Mouse (Mus musculus) embryonic facial prominence, embryonic 12.5 days (tissue): Measurements from ENCODE around the gene Cir1. TPM values are rescaled to one million over a fixed set of nuclear protein-coding genes. Genes with fewer than 3 reads are reported as not detected.

ENCODE experiments used
- ATAC-seq: fragments of 200-750 bp; cut with Nextera tagmentation; 2 replicates; pipeline ENCODE4 v1.8.0; 2017; ENCODE audit not compliant: insufficient number of reproducible peaks, insufficient read depth, low FRiP score, low TSS enrichment
- H3K27ac ChIP-seq: fragments of 300-500 bp; sonication (generic); 2 replicates; pipeline ENCODE4 v1.5.1; 2016; ENCODE audit warnings: mild to moderate bottlenecking
- H3K27me3 ChIP-seq: fragments of 300-500 bp; sonication (generic); 2 replicates; pipeline ENCODE4 v1.6.1; 2016; ENCODE audit warnings: mild to moderate bottlenecking, moderate library complexity
- H3K36me3 ChIP-seq: fragments of 300-500 bp; sonication (generic); 2 replicates; pipeline ENCODE4 v1.6.1; 2016; ENCODE audit warnings: mild to moderate bottlenecking
- H3K4me1 ChIP-seq: fragments of 300-500 bp; sonication (generic); 2 replicates; pipeline ENCODE4 v1.6.1; 2016
- H3K4me2 ChIP-seq: fragments of 300-500 bp; sonication (generic); replicated peaks from 2 replicates; pipeline ENCODE4 v1.6.1; 2016; ENCODE audit warnings: mild to moderate bottlenecking, moderate library complexity
- H3K4me3 ChIP-seq: fragments of 300-500 bp; sonication (generic); 2 replicates; pipeline ENCODE4 v1.5.1; 2016; ENCODE audit warnings: mild to moderate bottlenecking
- H3K9ac ChIP-seq: fragments of 300-500 bp; sonication (generic); 2 replicates; pipeline ENCODE4 v1.6.1; 2016; ENCODE audit warnings: mild to moderate bottlenecking, moderate library complexity
- H3K9me3 ChIP-seq: fragments of 300-500 bp; sonication (generic); 2 replicates; pipeline ENCODE4 v1.6.1; 2016; ENCODE audit warnings: mild to moderate bottlenecking, moderate library complexity
- WGBS: fragments of 180-500 bp; shearing (Covaris S2); methylation state at CpG from one replicate; pipeline ENCODE4 v1.1.7; 2016; 5-methylcytosine and 5-hydroxymethylcytosine counted together
- polyA plus RNA-seq: library from polyadenylated mRNA; unstranded; fragments of >200 nt; fragmentation: Nextera tagmentation; extraction: Ambion mirVana; gene quantifications from 2 replicates; pipeline ENCODE4 v1.2.1, GENCODE M21; 2016

Cir1 gene
- 26.8 and 29.7 TPM in 2 replicates for polyA plus RNA-seq

- H3K27ac ChIP-seq = peak within 1 kb of the TSS; percentile 78
- H3K27me3 ChIP-seq = no peaks in the 10 kb centered on the region
- H3K4me3 ChIP-seq = peak within 1 kb of the TSS; percentile 90
- H3K36me3 ChIP-seq = peaks cover 23% of the 10 kb centered on the region
- WGBS = under 1% methylated on average over 64 of the region's 64 CpGs
- no peaks in the 10 kb centered on the region for H3K9me3 ChIP-seq
- peak; percentile 96 for ATAC-seq
- H3K4me2 ChIP-seq = peak within 1 kb of the TSS; percentile 85
- H3K9ac ChIP-seq = peak within 1 kb of the TSS; percentile 83
- peaks cover 9% of the 10 kb centered on the region for H3K4me1 ChIP-seq
Observed at GRCm38 (mm10) chr2:73312152-73313116, at the start of gene Cir1, which contains the start of gene Scrn3. Cir1 (minus strand) TSS chr2:73312701. Scrn3 (plus strand) TSS chr2:73312601.

- Histone ChIP-seq H3K27me3 (no peaks in the 10 kb centered on the region), H3K9me3 (no peaks in the 10 kb centered on the region), H3K4me1 (0 out of 2 replicates have a peak, but pooled peaks cover 3% of the 10 kb centered on the region), H3K4me2 (no peak overlapping the region), H3K27ac (no peak overlapping the region), H3K4me3 (no peak overlapping the region), H3K36me3 (no peaks in the 10 kb centered on the region), H3K9ac (no peak overlapping the region)
- ATAC-seq = no peak
- WGBS = 79% methylated on average over 2 of the region's 2 CpGs
Observed at GRCm38 (mm10) chr2:73360536-73360935, 48.0 kb upstream of the Cir1 start.

- Histone ChIP-seq H3K9ac (no peak overlapping the region), H3K9me3 (no peaks in the 10 kb centered on the region), H3K4me2 (no peak overlapping the region), H3K27ac (no peak overlapping the region), H3K27me3 (no peaks in the 10 kb centered on the region), H3K4me1 (0 out of 2 replicates have a peak, but pooled peaks cover 3% of the 10 kb centered on the region), H3K4me3 (no peak overlapping the region), H3K36me3 (no peaks in the 10 kb centered on the region)
- no peak for ATAC-seq
- 95% methylated on average over 5 of the region's 5 CpGs for WGBS
Observed at GRCm38 (mm10) chr2:73359941-73360340, 47.4 kb upstream of the Cir1 start.

- Histone ChIP-seq H3K9ac (no peak overlapping the region), H3K9me3 (no peaks in the 10 kb centered on the region), H3K27ac (peak overlapping the region; percentile 64), H3K4me2 (peak overlapping the region; percentile 36), H3K36me3 (no peaks in the 10 kb centered on the region), H3K27me3 (no peaks in the 10 kb centered on the region), H3K4me3 (peak overlapping the region; percentile 16; the same call in 1 of the 2 replicates), H3K4me1 (peaks cover 5% of the 10 kb centered on the region)
- 24% methylated on average over 18 of the region's 18 CpGs for WGBS
- no peak for ATAC-seq
Observed at GRCm38 (mm10) chr2:73357004-73357403, 44.5 kb upstream of the Cir1 start.

- Histone ChIP-seq H3K4me3 (no peak overlapping the region), H3K27me3 (no peaks in the 10 kb centered on the region), H3K4me2 (no peak overlapping the region), H3K36me3 (no peaks in the 10 kb centered on the region), H3K27ac (no peak overlapping the region), H3K9me3 (no peaks in the 10 kb centered on the region), H3K4me1 (peaks cover 14% of the 10 kb centered on the region), H3K9ac (no peak overlapping the region)
- ATAC-seq = no peak
- WGBS = 44% methylated on average over 7 of the region's 7 CpGs
Observed at GRCm38 (mm10) chr2:73351927-73352374, 39.5 kb upstream of the Cir1 start.

- no peak overlapping the region for H3K27ac ChIP-seq
- H3K27me3 ChIP-seq = no peaks in the 10 kb centered on the region
- no peaks in the 10 kb centered on the region for H3K9me3 ChIP-seq
- ATAC-seq = no peak
- H3K9ac ChIP-seq = no peak overlapping the region
- no peaks in the 10 kb centered on the region for H3K36me3 ChIP-seq
- H3K4me1 ChIP-seq = peaks cover 12% of the 10 kb centered on the region
- WGBS = 41% methylated on average over 5 of the region's 5 CpGs
- no peak overlapping the region for H3K4me2 ChIP-seq
- H3K4me3 ChIP-seq = no peak overlapping the region
Observed at GRCm38 (mm10) chr2:73351496-73351895, 39.0 kb upstream of the Cir1 start.

GRCm38 (mm10) chr2:73348221-73348620 lies 35.7 kb upstream of the Cir1 start:
- Histone ChIP-seq H3K4me2 (no peak overlapping the region), H3K4me1 (peaks cover 11% of the 10 kb centered on the region), H3K36me3 (no peaks in the 10 kb centered on the region), H3K27me3 (no peaks in the 10 kb centered on the region), H3K27ac (no peak overlapping the region), H3K9me3 (no peaks in the 10 kb centered on the region), H3K4me3 (no peak overlapping the region), H3K9ac (no peak overlapping the region)
- 82% methylated on average over 6 of the region's 6 CpGs for WGBS
- ATAC-seq = no peak

GRCm38 (mm10) chr2:73347766-73348165 lies 35.3 kb upstream of the Cir1 start:
- Histone ChIP-seq H3K4me2 (no peak overlapping the region), H3K27ac (no peak overlapping the region), H3K27me3 (no peaks in the 10 kb centered on the region), H3K4me1 (peaks cover 11% of the 10 kb centered on the region), H3K9me3 (no peaks in the 10 kb centered on the region), H3K9ac (no peak overlapping the region), H3K4me3 (no peak overlapping the region), H3K36me3 (no peaks in the 10 kb centered on the region)
- ATAC-seq = no peak
- WGBS = 46% methylated on average over 9 of the region's 9 CpGs

GRCm38 (mm10) chr2:73347136-73347535 lies 34.6 kb upstream of the Cir1 start:
- Histone ChIP-seq H3K9ac (no peak overlapping the region), H3K4me3 (no peak overlapping the region), H3K27me3 (no peaks in the 10 kb centered on the region), H3K27ac (no peak overlapping the region), H3K9me3 (no peaks in the 10 kb centered on the region), H3K4me2 (no peak overlapping the region), H3K36me3 (no peaks in the 10 kb centered on the region), H3K4me1 (peaks cover 10% of the 10 kb centered on the region)
- no peak for ATAC-seq
- WGBS = 26% methylated on average over 6 of the region's 6 CpGs

GRCm38 (mm10) chr2:73346345-73347086 lies 34.0 kb upstream of the Cir1 start:
- Histone ChIP-seq H3K27ac (no peak overlapping the region), H3K36me3 (no peaks in the 10 kb centered on the region), H3K27me3 (no peaks in the 10 kb centered on the region), H3K4me3 (no peak overlapping the region), H3K9me3 (no peaks in the 10 kb centered on the region), H3K4me2 (no peak overlapping the region), H3K9ac (no peak overlapping the region), H3K4me1 (peaks cover 4% of the 10 kb centered on the region)
- WGBS = 61% methylated on average over 13 of the region's 13 CpGs
- no peak for ATAC-seq

GRCm38 (mm10) chr2:73345204-73345603 lies 32.7 kb upstream of the Cir1 start:
- Histone ChIP-seq H3K9ac (no peak overlapping the region), H3K27ac (no peak overlapping the region), H3K4me2 (no peak overlapping the region), H3K9me3 (no peaks in the 10 kb centered on the region), H3K36me3 (no peaks in the 10 kb centered on the region), H3K4me3 (no peak overlapping the region), H3K4me1 (peaks cover 4% of the 10 kb centered on the region), H3K27me3 (no peaks in the 10 kb centered on the region)
- no peak for ATAC-seq
- 60% methylated on average over 4 of the region's 4 CpGs for WGBS
